Mouse (Mus musculus): ENCODE results near the gene Por. TPM values are rescaled to one million over a fixed set of nuclear protein-coding genes. Genes with fewer than 3 reads are reported as not detected.
A peak's percentile ranks its signal among the peaks of the same experiment; 100 is the strongest.

The Por gene
- polyA plus RNA-seq, 1 experiment from 2014 or later: 97.3 TPM

GRCm38 (mm10) chr5:135707855-135708254, 38.0 kb downstream of the Por start:
- Histone ChIP-seq H3K27me3 (replicated peaks; ENCODE audit: low read depth, poor library complexity, severe bottlenecking) (no peaks in the 10 kb centered on the region), H3K4me3 (no peak overlapping the region), H3K4me1 (peaks cover 10% of the 10 kb centered on the region; the same call in 1 of the 2 replicates), H3K27ac (replicated peaks) (no peak overlapping the region), H3K9me3 (no peaks in the 10 kb centered on the region), H3K36me3 (replicated peaks) (peaks cover 68% of the 10 kb centered on the region)
- 45% methylated on average over 1 of the region's 1 CpGs for WGBS
- DNase-seq (ENCODE audit: low spot score): no peak

DNA sequence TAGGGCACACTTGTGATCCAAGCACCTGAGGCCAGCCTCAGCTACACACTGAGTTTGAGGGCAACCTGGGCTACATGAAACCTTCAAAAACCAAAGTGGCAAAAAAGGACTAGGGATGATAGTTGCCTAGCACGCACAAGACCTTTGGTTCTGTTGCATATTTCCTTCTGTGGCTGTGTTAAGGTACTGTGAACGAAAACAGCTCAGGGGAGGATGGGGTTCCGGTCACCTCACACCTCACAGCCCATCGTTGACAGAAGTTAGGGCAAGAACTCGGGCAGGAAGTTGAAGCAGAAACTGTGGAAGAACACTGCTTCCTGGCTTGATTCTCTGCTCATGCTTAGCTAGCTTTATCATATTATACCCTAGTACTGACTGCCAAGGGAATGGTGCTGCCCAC, 39.9 kb downstream of the Por start:
- no peak overlapping the region for H3K27ac ChIP-seq (replicated peaks)

GRCm38 (mm10) chr5:135710599-135711214, 40.9 kb downstream of the Por start:
- peaks cover 58% of the 10 kb centered on the region for H3K36me3 ChIP-seq (replicated peaks)
- no peak for DNase-seq (ENCODE audit: low spot score)
- no peak overlapping the region for H3K27ac ChIP-seq (replicated peaks)
- 89% methylated on average over 7 of the region's 7 CpGs for WGBS
- no peaks in the 10 kb centered on the region for H3K27me3 ChIP-seq (replicated peaks; ENCODE audit: low read depth, poor library complexity, severe bottlenecking)
- H3K4me3 ChIP-seq: no peak overlapping the region
- H3K4me1 ChIP-seq: peaks cover 19% of the 10 kb centered on the region
- no peaks in the 10 kb centered on the region for H3K9me3 ChIP-seq

More for the DNA sequence above, 39.9 kb downstream of the Por start:
- H3K27me3 ChIP-seq (replicated peaks; ENCODE audit: low read depth, poor library complexity, severe bottlenecking): no peaks in the 10 kb centered on the region
- H3K4me1 ChIP-seq: peaks cover 17% of the 10 kb centered on the region
- no peaks in the 10 kb centered on the region for H3K9me3 ChIP-seq
- no peak overlapping the region for H3K4me3 ChIP-seq
- peaks cover 60% of the 10 kb centered on the region for H3K36me3 ChIP-seq (replicated peaks)
- WGBS: 94% methylated on average over 5 of the region's 5 CpGs
- DNase-seq (ENCODE audit: low spot score): no peak

- WGBS: 92% methylated on average over 13 of the region's 13 CpGs
- H3K36me3 ChIP-seq (replicated peaks): peaks cover 58% of the 10 kb centered on the region
- H3K27ac ChIP-seq (replicated peaks): no peak overlapping the region
- no peak overlapping the region for H3K4me3 ChIP-seq
- no peaks in the 10 kb centered on the region for H3K27me3 ChIP-seq (replicated peaks; ENCODE audit: low read depth, poor library complexity, severe bottlenecking)
- H3K4me1 ChIP-seq: peaks cover 26% of the 10 kb centered on the region
- no peaks in the 10 kb centered on the region for H3K9me3 ChIP-seq
- no peak for DNase-seq (ENCODE audit: low spot score)
Measured at GRCm38 (mm10) chr5:135711582-135712355, 41.9 kb downstream of the Por start.

DNA sequence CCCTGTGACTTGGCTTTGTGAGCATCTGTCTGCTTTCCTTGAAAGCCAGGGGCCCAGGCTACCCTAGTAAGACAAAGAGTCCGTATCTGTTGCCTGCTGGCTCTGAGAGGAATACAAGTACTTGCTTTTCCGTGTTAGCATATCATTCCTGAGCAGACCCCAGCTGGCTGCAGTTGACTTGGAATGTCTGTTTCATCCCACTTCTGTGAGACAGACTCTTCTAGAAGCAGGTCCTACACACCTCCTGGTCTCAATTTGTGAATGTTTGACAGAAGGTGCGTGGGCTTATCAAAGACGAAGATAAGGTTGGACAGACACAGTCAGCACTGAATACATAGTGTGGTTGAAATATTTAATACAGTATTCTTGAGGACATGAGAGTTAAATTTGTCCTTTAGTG, 43.0 kb downstream of the Por start:
- Histone ChIP-seq H3K4me3 (no peak overlapping the region), H3K27ac (replicated peaks) (peak overlapping the region; percentile 19; the same call in 1 of the 2 replicates), H3K4me1 (peaks cover 23% of the 10 kb centered on the region), H3K27me3 (replicated peaks; ENCODE audit: low read depth, poor library complexity, severe bottlenecking) (no peaks in the 10 kb centered on the region), H3K36me3 (replicated peaks) (peaks cover 58% of the 10 kb centered on the region), H3K9me3 (no peaks in the 10 kb centered on the region)
- no peak for DNase-seq (ENCODE audit: low spot score)
- WGBS: 84% methylated on average over 4 of the region's 4 CpGs

- peaks cover 23% of the 10 kb centered on the region for H3K4me1 ChIP-seq
- no peak for DNase-seq (ENCODE audit: low spot score)
- no peaks in the 10 kb centered on the region for H3K9me3 ChIP-seq
- no peak overlapping the region for H3K4me3 ChIP-seq
- no peaks in the 10 kb centered on the region for H3K27me3 ChIP-seq (replicated peaks; ENCODE audit: low read depth, poor library complexity, severe bottlenecking)
- WGBS: 84% methylated on average over 16 of the region's 16 CpGs
- no peak overlapping the region for H3K27ac ChIP-seq (replicated peaks)
- peaks cover 58% of the 10 kb centered on the region for H3K36me3 ChIP-seq (replicated peaks)
Measured at GRCm38 (mm10) chr5:135713441-135714218, 43.8 kb downstream of the Por start.

DNA sequence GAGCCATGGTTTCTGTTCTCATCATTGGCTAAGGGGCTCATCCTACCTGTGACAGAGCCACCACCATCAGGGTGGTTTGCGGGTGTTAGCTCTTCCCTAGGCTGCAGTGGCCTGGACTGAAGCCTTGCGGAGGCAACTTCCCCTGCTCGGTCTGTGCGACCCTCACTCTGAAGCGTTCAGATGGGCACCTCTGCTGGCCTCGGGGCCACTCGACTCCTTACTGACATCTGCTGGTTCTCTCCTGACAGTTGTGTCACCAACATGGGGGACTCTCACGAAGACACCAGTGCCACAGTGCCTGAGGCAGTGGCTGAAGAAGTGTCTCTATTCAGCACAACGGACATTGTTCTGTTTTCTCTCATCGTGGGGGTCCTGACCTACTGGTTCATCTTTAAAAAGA, 45.8 kb downstream of the Por start:
- Histone ChIP-seq H3K4me1 (peaks cover 23% of the 10 kb centered on the region), H3K36me3 (replicated peaks) (peaks cover 63% of the 10 kb centered on the region), H3K27me3 (replicated peaks; ENCODE audit: low read depth, poor library complexity, severe bottlenecking) (no peaks in the 10 kb centered on the region), H3K9me3 (no peaks in the 10 kb centered on the region), H3K4me3 (no peak overlapping the region), H3K27ac (replicated peaks) (0 out of 2 replicates have a peak overlapping the region, but pooled peaks have one; percentile 27)
- WGBS: 54% methylated on average over 10 of the region's 10 CpGs
- no peak for DNase-seq (ENCODE audit: low spot score)

- no peak for DNase-seq (ENCODE audit: low spot score)
- Histone ChIP-seq H3K4me1 (peaks cover 35% of the 10 kb centered on the region), H3K27me3 (replicated peaks; ENCODE audit: low read depth, poor library complexity, severe bottlenecking) (no peaks in the 10 kb centered on the region), H3K27ac (replicated peaks) (no peak overlapping the region), H3K9me3 (no peaks in the 10 kb centered on the region), H3K4me3 (no peak overlapping the region), H3K36me3 (replicated peaks) (peaks cover 61% of the 10 kb centered on the region)
- WGBS: 76% methylated on average over 10 of the region's 10 CpGs
Measured at GRCm38 (mm10) chr5:135719586-135720120, 49.8 kb downstream of the Por start.

- Histone ChIP-seq H3K4me3 (no peak overlapping the region), H3K9me3 (no peaks in the 10 kb centered on the region), H3K4me1 (peaks cover 40% of the 10 kb centered on the region), H3K27ac (replicated peaks) (no peak overlapping the region), H3K36me3 (replicated peaks) (peaks cover 61% of the 10 kb centered on the region), H3K27me3 (replicated peaks; ENCODE audit: low read depth, poor library complexity, severe bottlenecking) (no peaks in the 10 kb centered on the region)
- whole genome bisulfite sequencing: 89% methylated on average over 3 of the region's 3 CpGs
- DNase-seq (ENCODE audit: low spot score): no peak
Measured at GRCm38 (mm10) chr5:135720121-135720520, 50.3 kb downstream of the Por start.

DNA sequence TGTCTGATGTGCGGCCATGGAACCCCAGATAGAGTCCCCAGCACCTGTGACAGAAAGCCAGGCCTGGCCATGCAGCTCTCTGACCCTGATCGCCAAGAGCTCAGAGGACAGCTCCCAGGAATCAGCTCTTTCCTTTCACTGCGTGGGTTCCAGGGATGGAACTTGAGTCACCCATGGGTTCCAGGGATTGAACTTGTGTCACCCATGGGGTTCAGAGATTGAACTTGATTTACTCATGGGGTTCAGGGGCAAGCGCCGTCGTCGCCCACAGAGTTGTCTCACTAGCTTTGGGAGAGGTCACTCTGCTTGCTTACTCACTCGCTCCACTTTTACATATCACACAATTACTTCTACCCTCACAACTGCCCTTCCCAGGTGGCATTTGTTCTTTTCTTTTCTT, 51.2 kb downstream of the Por start:
- no peaks in the 10 kb centered on the region for H3K27me3 ChIP-seq (replicated peaks; ENCODE audit: low read depth, poor library complexity, severe bottlenecking)
- H3K9me3 ChIP-seq: no peaks in the 10 kb centered on the region
- DNase-seq (ENCODE audit: low spot score): no peak
- H3K36me3 ChIP-seq (replicated peaks): peaks cover 54% of the 10 kb centered on the region
- WGBS: 93% methylated on average over 8 of the region's 8 CpGs
- no peak overlapping the region for H3K27ac ChIP-seq (replicated peaks)
- H3K4me1 ChIP-seq: peaks cover 47% of the 10 kb centered on the region
- H3K4me3 ChIP-seq: no peak overlapping the region

DNA sequence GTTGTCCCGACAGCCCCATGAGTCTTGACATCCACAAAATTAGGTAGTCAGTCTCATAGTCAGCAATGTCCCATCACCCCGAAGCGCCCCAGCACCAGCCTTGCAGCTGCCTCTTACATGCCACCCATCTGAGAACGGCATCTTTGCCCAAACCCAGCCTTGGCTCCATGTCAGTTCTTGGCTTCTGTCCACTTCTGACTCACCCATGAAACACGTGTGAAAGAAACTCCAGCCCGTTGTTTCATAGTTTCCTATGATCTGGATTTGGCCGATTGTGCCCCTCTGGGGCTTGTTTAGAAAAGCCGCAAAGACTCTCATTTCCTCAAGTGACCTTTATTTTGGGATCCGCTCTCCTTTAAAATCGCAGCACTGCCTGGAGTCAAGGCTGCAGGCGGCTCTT, 52.3 kb downstream of the Por start:
- WGBS: 92% methylated on average over 11 of the region's 11 CpGs
- H3K27me3 ChIP-seq (replicated peaks; ENCODE audit: low read depth, poor library complexity, severe bottlenecking): no peaks in the 10 kb centered on the region
- H3K4me1 ChIP-seq: peaks cover 50% of the 10 kb centered on the region
- DNase-seq (ENCODE audit: low spot score): no peak
- H3K4me3 ChIP-seq: no peak overlapping the region
- no peak overlapping the region for H3K27ac ChIP-seq (replicated peaks)
- no peaks in the 10 kb centered on the region for H3K9me3 ChIP-seq
- peaks cover 51% of the 10 kb centered on the region for H3K36me3 ChIP-seq (replicated peaks)

DNA sequence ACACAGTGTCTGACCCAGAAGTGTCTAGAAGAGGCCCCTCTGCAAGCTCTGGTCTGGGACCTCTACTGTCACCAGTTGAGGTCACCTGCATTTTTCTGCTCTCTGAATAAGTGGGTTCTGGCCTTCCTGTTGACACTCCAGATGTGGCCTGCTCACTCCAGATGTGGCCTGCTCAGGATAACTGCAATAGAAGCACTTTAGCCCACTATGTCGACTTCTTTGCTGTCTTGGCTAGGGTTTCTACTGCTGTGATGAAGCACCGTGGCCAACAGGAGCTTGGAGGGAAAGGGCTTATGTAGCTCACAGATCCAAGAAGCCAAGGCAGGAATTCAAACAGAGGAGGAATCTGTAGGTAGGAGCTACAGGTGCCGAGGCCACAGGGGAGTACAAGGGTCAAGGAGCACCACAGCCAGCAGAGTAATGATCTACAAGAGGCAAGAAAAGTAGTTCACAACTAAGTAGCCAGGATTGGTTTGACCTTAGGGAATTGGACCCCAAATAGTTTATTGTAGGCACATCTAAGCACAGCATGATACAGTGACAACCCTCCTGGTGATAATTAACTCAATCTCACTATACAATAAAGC, 53.4 kb downstream of the Por start:
- 72% methylated on average over 3 of the region's 3 CpGs for WGBS
- H3K27me3 ChIP-seq (replicated peaks; ENCODE audit: low read depth, poor library complexity, severe bottlenecking): no peaks in the 10 kb centered on the region
- peaks cover 49% of the 10 kb centered on the region for H3K36me3 ChIP-seq (replicated peaks)
- H3K4me3 ChIP-seq: no peak overlapping the region
- no peaks in the 10 kb centered on the region for H3K9me3 ChIP-seq
- DNase-seq (ENCODE audit: low spot score): no peak
- 0 out of 2 replicates have a peak overlapping the region, but pooled peaks have one; percentile 31 for H3K27ac ChIP-seq (replicated peaks)
- H3K4me1 ChIP-seq: peaks cover 61% of the 10 kb centered on the region

Measured in embryonic facial prominence, embryonic 10.5 days (tissue).